Comparison of ENCODE assay signal across 18 mouse cellular contexts in the genomic region with DNA sequence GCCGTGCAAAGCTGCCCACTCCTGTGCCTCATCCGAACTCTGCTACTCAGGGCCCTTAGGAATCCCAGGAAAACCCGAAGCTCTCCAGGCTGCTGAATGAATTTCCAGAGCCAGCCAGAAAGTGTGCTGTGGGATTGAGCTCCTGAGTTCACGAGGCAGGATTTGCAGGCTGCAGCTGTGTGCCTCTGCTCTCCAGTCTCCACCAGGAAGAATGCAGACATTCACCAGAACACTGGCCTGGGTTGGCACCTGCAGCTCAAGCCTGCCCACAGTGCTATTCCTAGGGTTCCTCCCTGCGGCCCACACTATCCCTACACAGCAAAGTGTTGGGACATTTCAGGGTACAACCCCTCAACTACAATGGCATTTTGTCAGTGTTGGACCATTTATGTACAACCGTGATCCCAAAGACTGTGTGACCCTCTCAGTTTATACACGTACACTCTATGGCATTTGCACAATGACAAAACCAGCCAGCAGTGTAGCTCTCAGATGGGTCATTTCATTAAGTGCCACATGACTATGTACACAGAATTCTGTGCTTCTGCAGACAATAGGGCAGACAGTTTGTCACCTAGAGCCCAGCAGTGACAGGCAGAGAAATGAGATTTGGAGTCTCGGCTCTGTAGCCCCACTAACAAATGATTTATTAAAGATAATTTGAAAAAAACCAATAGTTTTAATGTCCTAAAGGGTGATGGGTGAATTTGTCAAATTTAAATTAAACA.
DNase-seq lines count a peak whose midpoint lies in the region; ATAC-seq lines count a peak whose summit lies in the region.
"Had no signal": no experiment of that assay in that cellular context is flagged by ENCODE, and none has a peak within 500 bp of the region (broad histone marks: within the 10 kb centered on the region; RNA-seq: fewer than 3 reads in every experiment).

No protein-coding gene starts in this region.

- H3K9me3 ChIP-seq in intestine, embryonic 15.5 days, result no peaks in the 10 kb centered on the region
- H3K9me3 ChIP-seq in intestine, embryonic 16.5 days (ENCODE audit: control insufficient read depth, low read length), result no peaks in the 10 kb centered on the region
- no peaks in the 10 kb centered on the region for H3K9me3 ChIP-seq in limb, embryonic 11.5 days (ENCODE audit: control insufficient read depth, low read length)
- H3K9me3 ChIP-seq: embryonic facial prominence, embryonic 12.5 days; heart, embryonic 10.5 days; limb, embryonic 15.5 days had no signal

- no peak overlapping the region for H3K4me3 ChIP-seq in intestine, embryonic 15.5 days (replicated peaks)
- no peak overlapping the region for H3K4me3 ChIP-seq in intestine, embryonic 16.5 days (ENCODE audit: low read length)
- no peak overlapping the region for H3K4me3 ChIP-seq in limb, embryonic 11.5 days (ENCODE audit: low read depth, low read length)
- H3K4me3 ChIP-seq: embryonic facial prominence, embryonic 12.5 days; heart, embryonic 10.5 days; limb, embryonic 15.5 days had no signal

- H3K9ac ChIP-seq in intestine, embryonic 15.5 days, result no peak overlapping the region
- H3K9ac ChIP-seq in intestine, embryonic 16.5 days (ENCODE audit: low read depth, low read length), result no peak overlapping the region
- H3K9ac ChIP-seq in limb, embryonic 11.5 days (ENCODE audit: low read length), result no peak overlapping the region
- H3K9ac ChIP-seq: embryonic facial prominence, embryonic 12.5 days; limb, embryonic 15.5 days; liver, postnatal 0 days had no signal

- H3K4me1 ChIP-seq in intestine, embryonic 15.5 days (replicated peaks), result no peaks in the 10 kb centered on the region
- H3K4me1 ChIP-seq in intestine, embryonic 16.5 days (ENCODE audit: control insufficient read depth, insufficient read depth, low read length), result no peaks in the 10 kb centered on the region
- H3K4me1 ChIP-seq in limb, embryonic 11.5 days (ENCODE audit: control insufficient read depth, insufficient read depth, low read length), result 0 out of 2 replicates have a peak, but pooled peaks cover 3% of the 10 kb centered on the region
- H3K4me1 ChIP-seq: heart, embryonic 10.5 days had no signal

- H3K36me3 ChIP-seq in intestine, embryonic 15.5 days, result no peaks in the 10 kb centered on the region
- H3K36me3 ChIP-seq in intestine, embryonic 16.5 days (ENCODE audit: control insufficient read depth, insufficient read depth, low read length), result no peaks in the 10 kb centered on the region
- no peaks in the 10 kb centered on the region for H3K36me3 ChIP-seq in limb, embryonic 11.5 days (ENCODE audit: control insufficient read depth, insufficient read depth, low read length)
- H3K36me3 ChIP-seq: embryonic facial prominence, embryonic 12.5 days; heart, embryonic 10.5 days; limb, embryonic 15.5 days had no signal

- ATAC-seq in intestine, embryonic 15.5 days, result 0 out of 2 replicates have a peak, but pooled peaks have one; percentile 47
- ATAC-seq in intestine, embryonic 16.5 days, result no peak
- ATAC-seq in limb, embryonic 11.5 days (ENCODE audit: insufficient number of reproducible peaks, low FRiP score, low TSS enrichment, low read depth), result no peak
- no peak for ATAC-seq in CD4-positive, CD25-positive, alpha-beta regulatory T cell, adult 4 months
- ATAC-seq: inflammation-experienced regulatory T-cells, adult 6 months; liver, postnatal 0 days had no signal

- 61% methylated on average over 8 of the region's 8 CpGs for WGBS in intestine, embryonic 15.5 days
- WGBS in intestine, embryonic 16.5 days, result 59% methylated on average over 8 of the region's 8 CpGs
- WGBS in limb, embryonic 11.5 days, result 67% methylated on average over 8 of the region's 8 CpGs

- H3K27ac ChIP-seq in intestine, embryonic 15.5 days, result no peak overlapping the region
- no peak overlapping the region for H3K27ac ChIP-seq in intestine, embryonic 16.5 days (ENCODE audit: low read length)
- H3K27ac ChIP-seq in limb, embryonic 11.5 days (replicated peaks; ENCODE audit: low read depth, low read length), result 0 out of 2 replicates have a peak overlapping the region, but pooled peaks have one; percentile 14
- H3K27ac ChIP-seq: embryonic facial prominence, embryonic 12.5 days; heart, embryonic 10.5 days; limb, embryonic 15.5 days had no signal

- DNase-seq in testis, postnatal 10 days (ENCODE audit: low spot score), result peak; percentile 34
- DNase-seq in testis, postnatal 14 days (ENCODE audit: low spot score), result no peak
- peak; percentile 30 for DNase-seq in limb, embryonic 11.5 days (ENCODE audit: low spot score)
- peak; percentile 27 for DNase-seq in yolk sac, embryonic 10.5 days (ENCODE audit: low spot score)
- no peak for DNase-seq in cerebellum, postnatal 36 days
- DNase-seq: gastrocnemius, postnatal 14 days; heart, postnatal 10 days; kidney, postnatal 4 days; liver, postnatal 0 days; spleen, adult 18-20 months; thymus, postnatal 36 days had no signal

- no peak overlapping the region for H3K4me2 ChIP-seq in intestine, embryonic 15.5 days (replicated peaks)
- no peak overlapping the region for H3K4me2 ChIP-seq in intestine, embryonic 16.5 days (ENCODE audit: low read depth, low read length)
- H3K4me2 ChIP-seq in limb, embryonic 11.5 days (ENCODE audit: low read depth, severe bottlenecking), result no peak overlapping the region
- H3K4me2 ChIP-seq: embryonic facial prominence, embryonic 12.5 days; limb, embryonic 15.5 days had no signal

- no peaks in the 10 kb centered on the region for H3K27me3 ChIP-seq in intestine, embryonic 15.5 days (replicated peaks)
- no peaks in the 10 kb centered on the region for H3K27me3 ChIP-seq in intestine, embryonic 16.5 days (replicated peaks; ENCODE audit: control insufficient read depth, insufficient read depth, low read length)
- no peaks in the 10 kb centered on the region for H3K27me3 ChIP-seq in limb, embryonic 11.5 days (ENCODE audit: control insufficient read depth, insufficient read depth, low read length)
- H3K27me3 ChIP-seq: embryonic facial prominence, embryonic 12.5 days; limb, embryonic 15.5 days had no signal

Comparison
In these comparisons a context has a peak if more than half of its experiments do, and no peak if none do; other contexts are left out.
1. DNase-seq: peak in testis, postnatal 10 days (single experiment), limb, embryonic 11.5 days (single experiment) and yolk sac, embryonic 10.5 days (single experiment); none in testis, postnatal 14 days (single experiment) and cerebellum, postnatal 36 days (0 of 2).